Mouse (Mus musculus) MEL (cell line): ENCODE results near the gene Epb41l5. TPM values are rescaled to one million over a fixed set of nuclear protein-coding genes. Genes with fewer than 3 reads are reported as not detected.

Experiments used
- DNase-seq: peaks from one replicate; pipeline ENCODE4 v3.0.0; 2011; ENCODE audit warnings: low read depth, low spot score
- H3K27ac ChIP-seq: 2 replicates; pipeline ENCODE4 v1.5.1; 2012; ENCODE audit warnings: low read depth, mild to moderate bottlenecking, control low read depth, low read length, moderate library complexity; ENCODE audit not compliant: control insufficient read depth
- H3K27me3 ChIP-seq, 2 experiments: fragments of 150-350 bp in 1 of 2; sonication (generic) in 1 of 2; 2 replicates each; pipeline ENCODE4 v1.6.1; 2012; ENCODE audit warnings: low read length in 2 of 2, mild to moderate bottlenecking in 2 of 2, improper control_type of control experiment in 1 of 2, moderate library complexity in 1 of 2; ENCODE audit not compliant: insufficient read depth in 2 of 2, control insufficient read depth in 1 of 2
- H3K36me3 ChIP-seq, 2 experiments: 2 replicates each; pipeline ENCODE4 v1.6.1; 2012 to 2014; ENCODE audit warnings: low read length in 2 of 2, improper control_type of control experiment in 1 of 2, inconsistent platforms in 1 of 2, mild to moderate bottlenecking in 1 of 2; ENCODE audit not compliant: insufficient read depth in 2 of 2, control insufficient read depth in 1 of 2
- H3K4me1 ChIP-seq, 2 experiments: fragments of 150-350 bp in 1 of 2; sonication (generic) in 1 of 2; 2 replicates each; pipeline ENCODE4 v1.6.1; 2012; ENCODE audit warnings: low read length in 2 of 2, improper control_type of control experiment in 1 of 2, mild to moderate bottlenecking in 1 of 2; ENCODE audit not compliant: insufficient read depth in 2 of 2, control insufficient read depth in 1 of 2
- H3K4me3 ChIP-seq, 2 experiments: fragments of 150-350 bp in 1 of 2; sonication (generic) in 1 of 2; 2 replicates each; pipeline ENCODE4 v1.5.1; 2012; ENCODE audit warnings: low read depth in 2 of 2, low read length in 2 of 2, mild to moderate bottlenecking in 2 of 2, moderate library complexity in 2 of 2, control low read depth in 1 of 2, improper control_type of control experiment in 1 of 2; ENCODE audit not compliant: control insufficient read depth in 1 of 2, insufficient read depth in 1 of 2
- H3K79me2 ChIP-seq: 2 replicates; pipeline ENCODE4 v1.6.1; 2012; ENCODE audit warnings: mild to moderate bottlenecking, low read length, moderate library complexity; ENCODE audit not compliant: control insufficient read depth, poor library complexity, insufficient read depth
- H3K9ac ChIP-seq: 2 replicates; pipeline ENCODE4 v1.6.1; 2012; ENCODE audit warnings: low read depth, mild to moderate bottlenecking, control low read depth, low read length, moderate library complexity; ENCODE audit not compliant: control insufficient read depth, poor library complexity, severe bottlenecking
- H3K9me3 ChIP-seq: fragments of 150-350 bp; sonication (generic); replicated peaks from 2 replicates; pipeline ENCODE4 v1.6.1; 2012; ENCODE audit warnings: mild to moderate bottlenecking, low read length, improper control_type of control experiment, moderate library complexity; ENCODE audit not compliant: insufficient read depth
- BHLHE40 ChIP-seq: IDR thresholded peaks from 2 replicates; pipeline ENCODE4 v1.6.1; 2012; ENCODE audit warnings: low read depth, mild to moderate bottlenecking, inconsistent platforms, low read length, improper control_type of control experiment, borderline replicate concordance
- CTCF ChIP-seq, 3 experiments: IDR thresholded peaks in 2 of 3; conservative IDR thresholded peaks in 1 of 3; 2 replicates each; pipeline ENCODE4 v1.5.1; 2011 to 2012; ENCODE audit warnings: low read length in 3 of 3, low read depth in 2 of 3, mild to moderate bottlenecking in 2 of 3, improper control_type of control experiment in 1 of 3, inconsistent platforms in 1 of 3, mixed read lengths in 1 of 3, moderate library complexity in 1 of 3; ENCODE audit not compliant: control insufficient read depth in 1 of 3, insufficient read depth in 1 of 3, poor library complexity in 1 of 3, severe bottlenecking in 1 of 3
- EP300 ChIP-seq, 2 experiments: IDR thresholded peaks; 2 replicates each; pipeline ENCODE4 v1.6.1; 2011; ENCODE audit warnings: improper control_type of control experiment in 2 of 2, low read length in 2 of 2, low read depth in 1 of 2, mild to moderate bottlenecking in 1 of 2
- GABPA ChIP-seq: IDR thresholded peaks from 2 replicates; pipeline ENCODE4 v1.6.1; 2012; ENCODE audit warnings: low read depth, mild to moderate bottlenecking, inconsistent platforms, low read length, improper control_type of control experiment, moderate library complexity
- JUND ChIP-seq: IDR thresholded peaks from 2 replicates; pipeline ENCODE4 v1.6.1; 2011; ENCODE audit warnings: low read depth, mild to moderate bottlenecking, improper control_type of control experiment, low read length
- MAFK ChIP-seq: IDR thresholded peaks from 2 replicates; pipeline ENCODE4 v1.6.1; 2011; ENCODE audit warnings: low read depth, mild to moderate bottlenecking, low read length, improper control_type of control experiment, borderline replicate concordance
- MAX ChIP-seq: IDR thresholded peaks from 2 replicates; pipeline ENCODE4 v1.6.1; 2011; ENCODE audit warnings: low read length, improper control_type of control experiment
- POLR2A ChIP-seq, 2 experiments: IDR thresholded peaks; 2 replicates each; pipeline ENCODE4 v1.6.1; 2011 to 2012; ENCODE audit warnings: low read length in 2 of 2, mild to moderate bottlenecking in 2 of 2, control low read depth in 1 of 2, improper control_type of control experiment in 1 of 2, low read depth in 1 of 2, moderate library complexity in 1 of 2; ENCODE audit not compliant: control insufficient read depth in 1 of 2, insufficient read depth in 1 of 2, poor library complexity in 1 of 2
- POLR2AphosphoS5 ChIP-seq: IDR thresholded peaks from 2 replicates; pipeline ENCODE4 v1.6.1; 2012; ENCODE audit warnings: low read depth, borderline replicate concordance, mild to moderate bottlenecking, inconsistent platforms, low read length, moderate library complexity, mixed read lengths
- RAD21 ChIP-seq: IDR thresholded peaks from 2 replicates; pipeline ENCODE4 v1.6.1; 2011; ENCODE audit warnings: mild to moderate bottlenecking, low read depth, low read length, improper control_type of control experiment
- RCOR1 ChIP-seq: IDR thresholded peaks from 2 replicates; pipeline ENCODE4 v1.6.1; 2012; ENCODE audit warnings: low read depth, mild to moderate bottlenecking, inconsistent platforms, low read length, improper control_type of control experiment
- SIN3A ChIP-seq: IDR thresholded peaks from 2 replicates; pipeline ENCODE4 v1.6.1; 2012; ENCODE audit warnings: low read length, improper control_type of control experiment, inconsistent platforms
- TAL1 ChIP-seq: IDR thresholded peaks from 2 replicates; pipeline ENCODE4 v1.6.1; 2012; ENCODE audit warnings: mild to moderate bottlenecking, inconsistent platforms, low read length, moderate library complexity, mixed read lengths
- polyA plus RNA-seq, 2 experiments: library from polyadenylated mRNA; stranded (reverse) in 1 of 2; unstranded in 1 of 2; fragments of >175 nt in 1 of 2; fragments of >200 nt in 1 of 2; gene quantifications; 2 replicates each; pipeline versions ENCODE4 v1.2.1 to v1.2.4; 2012; ENCODE audit warnings: low replicate concordance in 2 of 2, low read depth in 1 of 2; ENCODE audit not compliant: insufficient read length in 2 of 2, insufficient read depth in 1 of 2, missing spikeins in 1 of 2
- total RNA-seq: library from RNA; depleted of rRNA; stranded (reverse); fragments of 300-350 nt; gene quantifications from 2 replicates; pipeline ENCODE4 v1.2.3, GENCODE M21; 2012

Gene Epb41l5
- total and polyA plus RNA-seq, 3 experiments, result 7.0 to 8.8 TPM; not detected in 1

- Histone ChIP-seq H3K27ac (no peak overlapping the region), H3K9ac (no peak overlapping the region), H3K36me3 (no peaks in the 10 kb centered on the region), H3K79me2 (no peaks in the 10 kb centered on the region), H3K4me1 (no peaks in the 10 kb centered on the region; a peak in 1 of 4 replicates), H3K4me3 (no peak overlapping the region), H3K9me3 (no peaks in the 10 kb centered on the region), H3K27me3 (no peaks in the 10 kb centered on the region)
- DNase-seq, result no peak
- no peak for TF ChIP-seq GABPA
- TF ChIP-seq JUND, result no peak
- no peak for TF ChIP-seq EP300 (IDR thresholded peaks at IDR 0.05; ENCODE audit: low read depth in 1 of 2, low read length in 2 of 2)
- no peak for TF ChIP-seq RCOR1
- no peak for TF ChIP-seq CTCF (IDR thresholded peaks at IDR 0.05 in 2 of 3, conservative IDR thresholded peaks at IDR 0.05 in 1 of 3; ENCODE audit: control insufficient read depth in 1 of 3, insufficient read depth in 1 of 3, low read depth in 2 of 3, low read length in 3 of 3, poor library complexity in 1 of 3, severe bottlenecking in 1 of 3)
- TF ChIP-seq RAD21, result no peak
- no peak for TF ChIP-seq BHLHE40
- TF ChIP-seq TAL1, result no peak
- TF ChIP-seq POLR2AphosphoS5, result no peak
These were observed 51.8 kb downstream of the Epb41l5 start for GRCm38 (mm10) chr1:119596954-119597480.

- H3K36me3 ChIP-seq, result peaks cover 0 to 3% of the 10 kb centered on the region in 2 experiments; a peak in 2 of 4 replicates
- TF ChIP-seq JUND (no peak), BHLHE40 (no peak), SIN3A (no peak)
- H3K4me3 ChIP-seq, result no peak overlapping the region
- no peak for DNase-seq
- no peaks in the 10 kb centered on the region for H3K9me3 ChIP-seq
- H3K27ac ChIP-seq, result no peak overlapping the region
- H3K4me1 ChIP-seq, result 0 out of 4 replicates have a peak, but pooled peaks cover 0 to 2% of the 10 kb centered on the region in 2 experiments
- H3K9ac ChIP-seq, result no peak overlapping the region
- H3K27me3 ChIP-seq, result no peaks in the 10 kb centered on the region
- no peaks in the 10 kb centered on the region for H3K79me2 ChIP-seq
These were observed 58.8 kb downstream of the Epb41l5 start for GRCm38 (mm10) chr1:119590041-119590440.

- Histone ChIP-seq H3K9ac (no peak overlapping the region), H3K27ac (no peak overlapping the region), H3K79me2 (no peaks in the 10 kb centered on the region), H3K4me3 (no peak overlapping the region), H3K9me3 (no peaks in the 10 kb centered on the region), H3K27me3 (no peaks in the 10 kb centered on the region), H3K4me1 (0 out of 4 replicates have a peak, but pooled peaks cover 0 to 2% of the 10 kb centered on the region in 2 experiments), H3K36me3 (peaks cover 0 to 3% of the 10 kb centered on the region in 2 experiments; a peak in 2 of 4 replicates)
- TF ChIP-seq MAX (no peak), MAFK (no peak), RAD21 (no peak), POLR2A (IDR thresholded peaks at IDR 0.05; ENCODE audit: control insufficient read depth in 1 of 2, insufficient read depth in 1 of 2, low read depth in 1 of 2, low read length in 2 of 2, poor library complexity in 1 of 2) (no peak), CTCF (IDR thresholded peaks at IDR 0.05 in 2 of 3, conservative IDR thresholded peaks at IDR 0.05 in 1 of 3; ENCODE audit: control insufficient read depth in 1 of 3, insufficient read depth in 1 of 3, low read depth in 2 of 3, low read length in 3 of 3, poor library complexity in 1 of 3, severe bottlenecking in 1 of 3) (no peak)
- no peak for DNase-seq
These were observed 63.8 kb downstream of the Epb41l5 start for GRCm38 (mm10) chr1:119584974-119585373.
